Mouse (Mus musculus) midbrain, embryonic 13.5 days (tissue): ENCODE results near the gene Gm136. TPM values are rescaled to one million over a fixed set of nuclear protein-coding genes. Genes with fewer than 3 reads are reported as not detected.
A peak's percentile ranks its signal among the peaks of the same experiment; 100 is the strongest.

Experiments used
- ATAC-seq: fragments of 200-750 bp; cut with Nextera tagmentation; 2 replicates; pipeline ENCODE4 v1.8.0; 2017; ENCODE audit warnings: mild to moderate bottlenecking, moderate TSS enrichment, moderate library complexity
- H3K27ac ChIP-seq: fragments of 300-500 bp; sonication (generic); 2 replicates; pipeline ENCODE4 v1.5.1; 2015; ENCODE audit warnings: inconsistent platforms, mild to moderate bottlenecking, moderate library complexity
- H3K27me3 ChIP-seq: fragments of 300-500 bp; sonication (generic); 2 replicates; pipeline ENCODE4 v1.6.1; 2015; ENCODE audit warnings: mild to moderate bottlenecking, inconsistent platforms
- H3K36me3 ChIP-seq: fragments of 300-500 bp; sonication (generic); 2 replicates; pipeline ENCODE4 v1.6.1; 2015; ENCODE audit warnings: mild to moderate bottlenecking, inconsistent platforms
- H3K4me1 ChIP-seq: fragments of 300-500 bp; sonication (generic); replicated peaks from 2 replicates; pipeline ENCODE4 v1.6.1; 2015; ENCODE audit warnings: inconsistent platforms
- H3K4me2 ChIP-seq: fragments of 300-500 bp; sonication (generic); replicated peaks from 2 replicates; pipeline ENCODE4 v1.6.1; 2015; ENCODE audit warnings: moderate library complexity, mild to moderate bottlenecking, inconsistent platforms
- H3K4me3 ChIP-seq: fragments of 300-500 bp; sonication (generic); replicated peaks from 2 replicates; pipeline ENCODE4 v1.5.1; 2015; ENCODE audit warnings: mild to moderate bottlenecking, inconsistent platforms
- H3K9ac ChIP-seq: fragments of 300-500 bp; sonication (generic); replicated peaks from 2 replicates; pipeline ENCODE4 v1.6.1; 2015; ENCODE audit warnings: mild to moderate bottlenecking, inconsistent platforms
- H3K9me3 ChIP-seq: fragments of 300-500 bp; sonication (generic); 2 replicates; pipeline ENCODE4 v1.6.1; 2016; ENCODE audit warnings: mild to moderate bottlenecking, inconsistent platforms
- WGBS: fragments of 180-500 bp; shearing (Covaris S2); methylation state at CpG from one replicate; pipeline ENCODE4 v1.1.7; 2015; 5-methylcytosine and 5-hydroxymethylcytosine counted together
- polyA plus RNA-seq: library from polyadenylated mRNA; unstranded; fragments of >200 nt; fragmentation: Nextera tagmentation; extraction: Ambion mirVana; gene quantifications from 2 replicates; pipeline ENCODE4 v1.2.1, GENCODE M21; 2015

The Gm136 gene
- not detected in 2 replicates for polyA plus RNA-seq

GRCm38 (mm10) chr4:34756163-34756562 is at the start of gene Gm136:
Gene Gm136 (minus strand): TSS chr4:34756263.
- Histone ChIP-seq H3K4me1 (no peaks in the 10 kb centered on the region), H3K9me3 (no peaks in the 10 kb centered on the region), H3K27me3 (no peaks in the 10 kb centered on the region), H3K36me3 (no peaks in the 10 kb centered on the region), H3K9ac (no peak within 1 kb of the TSS), H3K27ac (no peak within 1 kb of the TSS), H3K4me2 (no peak within 1 kb of the TSS), H3K4me3 (no peak within 1 kb of the TSS)
- ATAC-seq, result no peak
- WGBS, result 89% methylated on average over 1 of the region's 1 CpGs

- Histone ChIP-seq H3K9ac (no peak overlapping the region), H3K36me3 (peaks cover 14% of the 10 kb centered on the region), H3K4me3 (no peak overlapping the region), H3K4me1 (no peaks in the 10 kb centered on the region), H3K27me3 (no peaks in the 10 kb centered on the region), H3K9me3 (no peaks in the 10 kb centered on the region), H3K27ac (no peak overlapping the region), H3K4me2 (no peak overlapping the region)
- ATAC-seq, result 0 out of 2 replicates have a peak, but pooled peaks have one; percentile 40
- 85% methylated on average over 14 of the region's 14 CpGs for WGBS
Measured at GRCm38 (mm10) chr4:34801166-34802034, 45.3 kb upstream of the Gm136 start.

DNA sequence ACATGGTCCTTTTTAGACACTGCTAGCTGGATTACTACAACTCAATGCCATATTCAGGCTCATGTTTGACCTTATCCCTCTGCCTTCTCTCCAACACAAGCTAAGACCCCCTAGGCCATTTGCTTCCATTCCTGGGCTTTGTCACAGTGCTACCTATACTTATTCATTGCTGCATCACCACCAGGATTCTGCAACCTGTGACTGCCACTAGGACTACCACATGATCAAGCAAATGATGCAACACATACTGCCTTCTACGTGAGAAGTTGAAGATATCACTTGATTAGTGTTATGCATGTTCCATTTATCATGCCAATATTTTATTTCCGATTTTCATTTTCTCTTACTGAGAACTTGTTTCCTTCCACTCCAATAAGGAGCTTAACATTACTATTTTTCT is 41.9 kb upstream of the Gm136 start:
- Histone ChIP-seq H3K36me3 (no peaks in the 10 kb centered on the region), H3K4me2 (no peak overlapping the region), H3K27ac (no peak overlapping the region), H3K4me1 (no peaks in the 10 kb centered on the region), H3K4me3 (no peak overlapping the region), H3K27me3 (no peaks in the 10 kb centered on the region), H3K9ac (no peak overlapping the region), H3K9me3 (no peaks in the 10 kb centered on the region)
- ATAC-seq, result no peak
- WGBS, result 90% methylated on average over 2 of the region's 2 CpGs

- no peak overlapping the region for H3K27ac ChIP-seq
- no peak for ATAC-seq
- H3K4me1 ChIP-seq, result no peaks in the 10 kb centered on the region
- no peaks in the 10 kb centered on the region for H3K9me3 ChIP-seq
- no peak overlapping the region for H3K4me2 ChIP-seq
- no peaks in the 10 kb centered on the region for H3K27me3 ChIP-seq
- WGBS, result 86% methylated on average over 8 of the region's 8 CpGs
- no peak overlapping the region for H3K9ac ChIP-seq
- H3K4me3 ChIP-seq, result no peak overlapping the region
- H3K36me3 ChIP-seq, result no peaks in the 10 kb centered on the region
Measured at GRCm38 (mm10) chr4:34797294-34797983, 41.4 kb upstream of the Gm136 start.

DNA sequence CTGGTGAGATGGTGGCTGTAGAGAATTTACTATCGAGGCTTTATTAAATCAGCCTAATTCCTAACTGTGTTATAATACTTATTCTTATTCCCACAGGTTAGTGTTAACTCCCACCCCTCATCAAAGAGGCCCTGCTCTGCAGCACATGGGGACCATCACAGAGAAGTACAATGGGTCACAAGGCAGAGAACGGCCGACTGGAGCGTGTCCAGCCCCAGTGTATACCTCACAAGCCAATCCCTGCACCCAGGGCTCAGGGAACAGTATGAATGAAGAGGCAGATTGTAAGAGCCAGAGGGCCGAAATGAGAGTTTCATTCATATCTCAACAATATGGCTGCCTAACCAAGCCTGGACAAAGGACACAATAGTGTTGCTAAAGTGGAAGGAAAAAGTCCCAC is 40.2 kb upstream of the Gm136 start:
- H3K4me3 ChIP-seq, result no peak overlapping the region
- H3K27ac ChIP-seq, result peak overlapping the region; percentile 8; the same call in 1 of the 2 replicates
- no peaks in the 10 kb centered on the region for H3K4me1 ChIP-seq
- H3K4me2 ChIP-seq, result no peak overlapping the region
- 81% methylated on average over 5 of the region's 5 CpGs for WGBS
- no peak overlapping the region for H3K9ac ChIP-seq
- H3K27me3 ChIP-seq, result no peaks in the 10 kb centered on the region
- H3K36me3 ChIP-seq, result no peaks in the 10 kb centered on the region
- no peak for ATAC-seq
- no peaks in the 10 kb centered on the region for H3K9me3 ChIP-seq

DNA sequence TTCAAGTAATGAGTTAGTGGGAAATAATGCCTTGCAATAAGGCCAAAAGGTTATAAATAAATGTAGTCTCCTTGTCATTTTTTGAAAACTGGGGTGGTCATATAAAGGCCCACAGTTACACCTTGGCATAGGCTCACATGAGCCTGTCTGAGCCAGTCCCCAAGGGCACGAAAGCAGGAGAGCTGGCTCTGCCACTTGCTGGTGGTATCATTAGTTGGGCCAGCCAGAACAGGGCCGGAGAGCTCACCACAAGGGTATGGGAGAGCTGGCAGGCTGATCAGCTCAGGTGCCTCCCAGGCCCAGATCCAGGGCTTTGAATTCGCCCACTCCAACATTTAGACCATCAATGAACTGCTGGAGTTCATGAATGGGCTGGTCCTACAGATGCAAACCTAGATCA is 30.4 kb upstream of the Gm136 start:
- H3K4me1 ChIP-seq, result no peaks in the 10 kb centered on the region
- no peaks in the 10 kb centered on the region for H3K9me3 ChIP-seq
- H3K27me3 ChIP-seq, result no peaks in the 10 kb centered on the region
- H3K4me3 ChIP-seq, result no peak overlapping the region
- no peak for ATAC-seq
- H3K36me3 ChIP-seq, result no peaks in the 10 kb centered on the region
- no peak overlapping the region for H3K27ac ChIP-seq
- 90% methylated on average over 3 of the region's 3 CpGs for WGBS
- H3K9ac ChIP-seq, result no peak overlapping the region
- no peak overlapping the region for H3K4me2 ChIP-seq

- Histone ChIP-seq H3K27ac (no peak overlapping the region), H3K9ac (no peak overlapping the region), H3K36me3 (no peaks in the 10 kb centered on the region), H3K4me1 (no peaks in the 10 kb centered on the region), H3K27me3 (no peaks in the 10 kb centered on the region), H3K4me3 (no peak overlapping the region), H3K4me2 (no peak overlapping the region), H3K9me3 (no peaks in the 10 kb centered on the region)
- WGBS, result 78% methylated on average over 2 of the region's 2 CpGs
- ATAC-seq, result peak; percentile 30; the same call in 1 of the 2 replicates
Measured at GRCm38 (mm10) chr4:34785646-34786045, 29.6 kb upstream of the Gm136 start.

- Histone ChIP-seq H3K4me2 (no peak overlapping the region), H3K4me1 (no peaks in the 10 kb centered on the region), H3K4me3 (no peak overlapping the region), H3K36me3 (no peaks in the 10 kb centered on the region), H3K27me3 (no peaks in the 10 kb centered on the region), H3K9me3 (no peaks in the 10 kb centered on the region), H3K27ac (no peak overlapping the region), H3K9ac (no peak overlapping the region)
- 62% methylated on average over 5 of the region's 5 CpGs for WGBS
- no peak for ATAC-seq
Measured at GRCm38 (mm10) chr4:34784865-34785264, 28.8 kb upstream of the Gm136 start.

DNA sequence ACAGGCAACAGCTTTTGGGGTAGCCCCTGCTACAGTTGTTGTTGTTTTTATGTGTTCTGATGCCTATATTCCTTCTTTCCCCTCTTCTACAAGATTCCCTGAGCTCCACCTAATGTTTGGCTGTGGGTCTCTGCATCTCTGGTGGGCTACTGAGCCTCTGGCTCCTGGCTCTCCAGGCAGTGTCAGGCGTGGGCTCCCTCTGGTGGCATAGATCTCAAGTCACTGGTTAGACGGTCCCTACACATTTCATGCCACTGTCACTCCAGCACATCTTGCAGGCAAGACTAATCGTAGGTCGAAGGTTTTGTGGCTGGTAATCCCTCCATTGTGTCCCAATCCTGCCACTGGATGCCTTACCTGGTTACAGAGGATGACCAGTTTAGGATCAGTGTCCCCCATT is 26.7 kb upstream of the Gm136 start:
- Histone ChIP-seq H3K27me3 (no peaks in the 10 kb centered on the region), H3K9ac (no peak overlapping the region), H3K36me3 (no peaks in the 10 kb centered on the region), H3K4me2 (no peak overlapping the region), H3K9me3 (no peaks in the 10 kb centered on the region), H3K4me3 (no peak overlapping the region), H3K4me1 (peaks cover under 1% of the 10 kb centered on the region; the same call in 1 of the 2 replicates), H3K27ac (no peak overlapping the region)
- ATAC-seq, result no peak
- WGBS, result 24% methylated on average over 4 of the region's 4 CpGs

DNA sequence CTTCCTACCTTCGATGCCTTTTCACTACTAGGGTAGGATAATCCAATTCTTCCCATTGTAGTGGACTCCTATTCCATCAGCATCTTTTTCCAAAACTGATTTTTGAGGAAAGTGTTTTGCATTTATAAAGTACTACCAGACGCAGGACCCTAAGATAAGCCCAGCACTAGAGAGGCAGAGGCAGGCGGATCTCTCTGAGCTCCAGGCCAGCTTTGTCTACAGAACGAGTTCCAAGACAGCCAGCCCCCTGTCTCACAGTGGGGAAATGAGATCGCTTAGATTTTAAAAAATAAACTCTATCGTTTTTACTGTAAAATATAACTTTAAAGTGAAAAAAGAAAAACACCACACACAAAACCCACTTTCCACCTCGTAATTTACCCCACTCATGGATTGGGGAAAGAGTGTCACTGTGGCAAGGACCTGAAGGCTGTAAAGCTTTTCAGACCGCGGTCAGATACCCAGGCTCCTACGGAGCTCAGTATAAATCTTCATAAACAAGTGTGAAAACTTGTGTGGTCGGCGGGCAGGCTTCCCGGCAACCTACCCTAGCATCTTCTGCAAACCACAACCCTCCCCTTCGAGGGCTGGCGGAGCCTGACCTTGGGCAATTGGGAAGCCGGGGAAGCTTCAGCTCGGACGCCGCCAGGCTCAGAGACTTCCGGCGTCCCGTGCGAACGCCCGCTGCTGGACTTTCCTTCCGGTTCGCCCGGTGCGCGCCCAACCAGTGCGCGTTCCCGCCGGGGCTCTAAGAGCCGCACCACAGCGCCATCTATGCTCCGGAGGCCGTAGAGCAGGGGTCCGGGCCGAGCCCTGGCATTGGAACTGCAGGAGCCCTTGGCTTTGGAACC is 21.8 kb upstream of the Gm136 start, which contains the start of gene Smim8:
Smim8 (minus strand) TSS at position 747 of the 851 bp plus-strand sequence.
- Histone ChIP-seq H3K9ac (peak within 1 kb of the TSS; percentile 71), H3K9me3 (no peaks in the 10 kb centered on the region), H3K27me3 (no peaks in the 10 kb centered on the region), H3K4me3 (peak within 1 kb of the TSS; percentile 67), H3K4me2 (peak within 1 kb of the TSS; percentile 72), H3K27ac (peak within 1 kb of the TSS; percentile 85), H3K4me1 (peaks cover 10% of the 10 kb centered on the region), H3K36me3 (no peaks in the 10 kb centered on the region)
- WGBS, result 5% methylated on average over 40 of the region's 40 CpGs
- peak; percentile 97 for ATAC-seq

GRCm38 (mm10) chr4:34771652-34772371 is 15.7 kb upstream of the Gm136 start:
- Histone ChIP-seq H3K9me3 (no peaks in the 10 kb centered on the region), H3K9ac (no peak overlapping the region), H3K4me1 (peaks cover 11% of the 10 kb centered on the region), H3K4me2 (no peak overlapping the region), H3K4me3 (no peak overlapping the region), H3K27ac (peak overlapping the region; percentile 59), H3K27me3 (no peaks in the 10 kb centered on the region), H3K36me3 (peaks cover 8% of the 10 kb centered on the region)
- 0 out of 2 replicates have a peak, but pooled peaks have one; percentile 69 for ATAC-seq
- 6% methylated on average over 8 of the region's 8 CpGs for WGBS
